Mouse (Mus musculus) heart, adult 2 months (tissue): ENCODE results near the gene Ttc28.

ENCODE experiments used
- CTCF ChIP-seq: fragments of 200-600 bp; IDR thresholded peaks from 2 replicates; pipeline ENCODE4 v1.8.1; 2022; ENCODE audit warnings: antibody characterized with exemption, mild to moderate bottlenecking, moderate library complexity
- POLR2A ChIP-seq: fragments of 200-500 bp; IDR thresholded peaks from 2 replicates; pipeline ENCODE4 v1.6.1; 2011; ENCODE audit warnings: mild to moderate bottlenecking, low read depth, low read length, control low read depth; ENCODE audit not compliant: insufficient read depth

- no peak for TF ChIP-seq POLR2A
- TF ChIP-seq CTCF: no peak
These were observed 193.7 kb downstream of the Ttc28 start for GRCm38 (mm10) chr5:111073316-111073736.
